Mouse (Mus musculus) liver, embryonic 14.5 days (tissue): ENCODE data around the gene Pigp.

Experiments used
- CTCF ChIP-seq: IDR thresholded peaks from 2 replicates; pipeline ENCODE4 v1.5.1; 2016; ENCODE audit warnings: antibody characterized with exemption, low read depth, control low read depth
- EP300 ChIP-seq: IDR thresholded peaks from 2 replicates; pipeline ENCODE4 v1.6.1; 2016; ENCODE audit warnings: antibody characterized with exemption, low read depth

- no peak for TF ChIP-seq CTCF
- TF ChIP-seq EP300 = no peak
Measured at GRCm38 (mm10) chr16:94412760-94413159, 41.1 kb upstream of the Pigp start.
